Mouse (Mus musculus) C2C12 (cell line): ENCODE measurements around the gene Prkcg.

Experiments
- CEBPB ChIP-seq: IDR thresholded peaks from one replicate; pipeline ENCODE4 v1.6.1; 2011; ENCODE audit warnings: low read depth, mild to moderate bottlenecking, control low read depth, moderate library complexity
- CTCF ChIP-seq: IDR thresholded peaks from one replicate; pipeline ENCODE4 v1.5.1; 2011; ENCODE audit not compliant: control insufficient read depth, insufficient read depth, insufficient read length
- MYOD1 ChIP-seq: IDR thresholded peaks from one replicate; pipeline ENCODE4 v1.6.1; 2011; ENCODE audit warnings: low read depth; ENCODE audit not compliant: control insufficient read depth, insufficient read length
- MYOG ChIP-seq: IDR thresholded peaks from one replicate; pipeline ENCODE4 v1.6.1; 2011; ENCODE audit not compliant: control insufficient read depth, insufficient read length; ENCODE audit errors: extremely low read depth
- USF1 ChIP-seq: IDR thresholded peaks from one replicate; pipeline ENCODE4 v1.6.1; 2011; ENCODE audit warnings: low read depth, mild to moderate bottlenecking, control low read depth, moderate library complexity

GRCm38 (mm10) chr7:3290257-3291033, 1.5 kb downstream of the Prkcg start:
- TF ChIP-seq CTCF (no peak), MYOD1 (peak; percentile 51), CEBPB (no peak), MYOG (no peak), USF1 (no peak)
